Mouse (Mus musculus): Measurements from ENCODE around the gene Htr2c. TPM values are rescaled to one million over a fixed set of nuclear protein-coding genes. Genes with fewer than 3 reads are reported as not detected.

Gene Htr2c
- 0.20 and 0.78 TPM in 2 replicates for polyA plus RNA-seq (2016; fragmentation: Nextera tagmentation; extraction: Ambion mirVana)

- no peaks in the 10 kb centered on the region for H3K9me3 ChIP-seq
- H3K4me2 ChIP-seq (replicated peaks), result peak within 1 kb of the TSS; percentile 54
- peaks cover 39% of the 10 kb centered on the region for H3K27me3 ChIP-seq
- H3K4me3 ChIP-seq, result peak within 1 kb of the TSS; percentile 32
- H3K9ac ChIP-seq, result no peak within 1 kb of the TSS
- no peaks in the 10 kb centered on the region for H3K4me1 ChIP-seq
- 25% methylated on average over 27 of the region's 27 CpGs for WGBS
- ATAC-seq (ENCODE audit: insufficient number of reproducible peaks, insufficient read depth, low FRiP score, low TSS enrichment), result peak; percentile 64; the same call in 1 of the 2 replicates
- no peak within 1 kb of the TSS for H3K27ac ChIP-seq
- no peaks in the 10 kb centered on the region for H3K36me3 ChIP-seq
These were observed at the start of gene Htr2c for GRCm38 (mm10) chrX:146962258-146962913. Gene Htr2c, plus strand, starts transcription at chrX:146962513.

GRCm38 (mm10) chrX:146928251-146928650 is 34.1 kb upstream of the Htr2c start:
- no peaks in the 10 kb centered on the region for H3K4me1 ChIP-seq
- no peaks in the 10 kb centered on the region for H3K9me3 ChIP-seq
- no peak overlapping the region for H3K9ac ChIP-seq
- WGBS, result 70% methylated on average over 1 of the region's 1 CpGs
- no peaks in the 10 kb centered on the region for H3K27me3 ChIP-seq
- no peaks in the 10 kb centered on the region for H3K36me3 ChIP-seq
- H3K4me3 ChIP-seq, result no peak overlapping the region
- H3K27ac ChIP-seq, result no peak overlapping the region
- no peak overlapping the region for H3K4me2 ChIP-seq (replicated peaks)
- ATAC-seq (ENCODE audit: insufficient number of reproducible peaks, insufficient read depth, low FRiP score, low TSS enrichment), result no peak

GRCm38 (mm10) chrX:146936332-146936731 is 26.0 kb upstream of the Htr2c start:
- H3K27ac ChIP-seq, result no peak overlapping the region
- H3K4me1 ChIP-seq, result no peaks in the 10 kb centered on the region
- no peaks in the 10 kb centered on the region for H3K36me3 ChIP-seq
- ATAC-seq (ENCODE audit: insufficient number of reproducible peaks, insufficient read depth, low FRiP score, low TSS enrichment), result no peak
- no peak overlapping the region for H3K4me2 ChIP-seq (replicated peaks)
- no peaks in the 10 kb centered on the region for H3K27me3 ChIP-seq
- no peaks in the 10 kb centered on the region for H3K9me3 ChIP-seq
- H3K9ac ChIP-seq, result no peak overlapping the region
- no peak overlapping the region for H3K4me3 ChIP-seq

- no peak overlapping the region for H3K4me2 ChIP-seq (replicated peaks)
- no peak for ATAC-seq (ENCODE audit: insufficient number of reproducible peaks, insufficient read depth, low FRiP score, low TSS enrichment)
- no peaks in the 10 kb centered on the region for H3K4me1 ChIP-seq
- no peaks in the 10 kb centered on the region for H3K9me3 ChIP-seq
- H3K27me3 ChIP-seq, result no peaks in the 10 kb centered on the region
- H3K9ac ChIP-seq, result no peak overlapping the region
- 84% methylated on average over 2 of the region's 2 CpGs for WGBS
- no peak overlapping the region for H3K27ac ChIP-seq
- H3K4me3 ChIP-seq, result no peak overlapping the region
- no peaks in the 10 kb centered on the region for H3K36me3 ChIP-seq
These were observed 16.0 kb upstream of the Htr2c start for GRCm38 (mm10) chrX:146946216-146946886.

DNA sequence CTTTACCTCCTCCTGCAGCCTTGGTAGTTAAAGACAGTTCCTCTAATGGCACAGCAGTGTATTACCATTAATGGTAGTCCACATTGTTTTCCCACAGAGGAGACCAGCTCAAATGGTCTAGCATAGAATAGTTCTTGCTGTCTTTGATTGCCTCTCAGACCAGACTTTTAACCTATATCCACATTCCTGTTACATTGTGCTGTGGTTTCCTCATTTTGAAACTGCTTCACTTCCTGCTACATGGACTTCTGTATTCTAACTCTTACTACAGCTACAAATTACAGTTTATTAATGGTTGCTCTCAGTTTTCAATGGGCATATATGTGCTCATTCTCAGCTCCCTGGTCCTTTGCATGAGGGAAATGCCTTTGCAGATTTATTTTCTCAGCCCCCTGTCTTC is 15.3 kb upstream of the Htr2c start:
- no peak overlapping the region for H3K27ac ChIP-seq
- ATAC-seq (ENCODE audit: insufficient number of reproducible peaks, insufficient read depth, low FRiP score, low TSS enrichment), result no peak
- no peak overlapping the region for H3K9ac ChIP-seq
- no peaks in the 10 kb centered on the region for H3K27me3 ChIP-seq
- H3K4me1 ChIP-seq, result no peaks in the 10 kb centered on the region
- H3K4me3 ChIP-seq, result no peak overlapping the region
- H3K9me3 ChIP-seq, result no peaks in the 10 kb centered on the region
- no peaks in the 10 kb centered on the region for H3K36me3 ChIP-seq
- no peak overlapping the region for H3K4me2 ChIP-seq (replicated peaks)

DNA sequence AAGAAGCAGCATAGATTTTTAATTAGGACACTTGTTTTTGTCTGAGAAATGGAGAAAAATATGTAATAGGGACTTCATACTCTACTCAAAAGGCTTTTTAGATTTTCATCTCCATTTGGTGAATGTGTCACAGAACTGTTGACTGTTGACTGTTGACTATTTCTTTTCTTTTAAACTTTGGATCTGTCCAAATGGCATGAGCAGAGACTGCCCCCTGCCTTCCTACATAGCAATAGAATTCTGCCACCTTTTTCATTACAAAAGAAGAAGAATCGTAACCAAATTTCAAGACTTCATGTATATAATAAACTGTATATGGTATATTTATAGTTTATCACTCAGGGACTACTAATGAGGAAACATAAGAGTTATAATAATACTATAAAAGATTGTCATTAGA is 3.7 kb upstream of the Htr2c start:
- Histone ChIP-seq H3K4me1 (no peaks in the 10 kb centered on the region), H3K4me2 (replicated peaks) (no peak overlapping the region), H3K9me3 (no peaks in the 10 kb centered on the region), H3K4me3 (no peak overlapping the region), H3K36me3 (no peaks in the 10 kb centered on the region), H3K27me3 (peaks cover 32% of the 10 kb centered on the region), H3K27ac (no peak overlapping the region), H3K9ac (no peak overlapping the region)
- WGBS, result 71% methylated on average over 1 of the region's 1 CpGs
- no peak for ATAC-seq (ENCODE audit: insufficient number of reproducible peaks, insufficient read depth, low FRiP score, low TSS enrichment)

- Histone ChIP-seq H3K9ac (no peak overlapping the region), H3K4me1 (no peaks in the 10 kb centered on the region), H3K4me2 (replicated peaks) (no peak overlapping the region), H3K4me3 (no peak overlapping the region), H3K36me3 (no peaks in the 10 kb centered on the region), H3K27me3 (peaks cover 38% of the 10 kb centered on the region), H3K27ac (no peak overlapping the region), H3K9me3 (no peaks in the 10 kb centered on the region)
- WGBS, result 20% methylated on average over 10 of the region's 10 CpGs
- ATAC-seq (ENCODE audit: insufficient number of reproducible peaks, insufficient read depth, low FRiP score, low TSS enrichment), result no peak
These were observed 2.4 kb upstream of the Htr2c start for GRCm38 (mm10) chrX:146959960-146960359.

DNA sequence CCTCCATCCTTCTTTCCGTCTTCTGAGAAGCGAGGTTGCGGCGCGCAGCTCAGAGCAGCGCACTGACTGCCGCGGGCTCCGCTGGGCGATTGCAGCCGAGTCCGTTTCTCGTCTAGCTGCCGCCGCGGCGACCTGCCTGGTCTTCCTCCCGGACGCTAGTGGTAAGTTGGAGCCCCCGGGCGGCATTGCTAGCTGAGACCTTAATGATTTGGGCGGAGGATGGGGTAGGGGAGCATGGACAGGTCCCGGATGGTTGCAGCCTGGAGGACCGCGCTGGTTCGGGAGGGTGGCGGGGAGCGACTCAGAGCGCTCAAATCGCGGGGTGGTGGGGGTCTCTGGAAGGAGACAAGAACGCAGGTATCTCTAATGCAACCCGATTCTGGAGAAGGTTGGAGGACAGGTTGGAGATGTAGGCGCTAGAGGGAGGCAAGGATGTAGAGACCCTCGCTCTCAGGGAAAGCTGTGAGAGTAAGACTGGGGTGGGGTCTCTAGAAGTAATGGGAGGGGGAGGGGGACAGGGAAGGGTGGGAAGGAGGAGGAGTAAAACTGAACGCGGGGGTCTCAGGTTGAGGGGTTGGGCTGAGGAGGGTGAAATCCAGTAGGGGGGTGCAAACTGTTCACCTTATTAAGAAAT is 718 bp downstream of the Htr2c start:
- H3K4me3 ChIP-seq, result peak overlapping the region; percentile 32
- no peak overlapping the region for H3K27ac ChIP-seq
- H3K4me2 ChIP-seq (replicated peaks), result peak overlapping the region; percentile 54
- WGBS, result 19% methylated on average over 34 of the region's 37 CpGs
- no peak overlapping the region for H3K9ac ChIP-seq
- no peaks in the 10 kb centered on the region for H3K9me3 ChIP-seq
- ATAC-seq (ENCODE audit: insufficient number of reproducible peaks, insufficient read depth, low FRiP score, low TSS enrichment), result no peak
- no peaks in the 10 kb centered on the region for H3K4me1 ChIP-seq
- H3K36me3 ChIP-seq, result no peaks in the 10 kb centered on the region
- peaks cover 39% of the 10 kb centered on the region for H3K27me3 ChIP-seq

- H3K4me3 ChIP-seq, result no peak overlapping the region
- 58% methylated on average over 5 of the region's 5 CpGs for WGBS
- no peak overlapping the region for H3K27ac ChIP-seq
- no peaks in the 10 kb centered on the region for H3K27me3 ChIP-seq
- no peaks in the 10 kb centered on the region for H3K4me1 ChIP-seq
- H3K36me3 ChIP-seq, result no peaks in the 10 kb centered on the region
- no peaks in the 10 kb centered on the region for H3K9me3 ChIP-seq
- H3K4me2 ChIP-seq (replicated peaks), result no peak overlapping the region
- no peak for ATAC-seq (ENCODE audit: insufficient number of reproducible peaks, insufficient read depth, low FRiP score, low TSS enrichment)
- H3K9ac ChIP-seq, result no peak overlapping the region
These were observed 17.6 kb downstream of the Htr2c start for GRCm38 (mm10) chrX:146979931-146980330.

GRCm38 (mm10) chrX:147055730-147056129 is 93.4 kb downstream of the Htr2c start:
- no peak overlapping the region for H3K9ac ChIP-seq
- 25% methylated on average over 3 of the region's 3 CpGs for WGBS
- no peaks in the 10 kb centered on the region for H3K4me1 ChIP-seq
- H3K4me3 ChIP-seq, result no peak overlapping the region
- no peaks in the 10 kb centered on the region for H3K27me3 ChIP-seq
- no peak overlapping the region for H3K4me2 ChIP-seq (replicated peaks)
- ATAC-seq (ENCODE audit: insufficient number of reproducible peaks, insufficient read depth, low FRiP score, low TSS enrichment), result no peak
- no peaks in the 10 kb centered on the region for H3K9me3 ChIP-seq
- H3K36me3 ChIP-seq, result no peaks in the 10 kb centered on the region
- no peak overlapping the region for H3K27ac ChIP-seq

DNA sequence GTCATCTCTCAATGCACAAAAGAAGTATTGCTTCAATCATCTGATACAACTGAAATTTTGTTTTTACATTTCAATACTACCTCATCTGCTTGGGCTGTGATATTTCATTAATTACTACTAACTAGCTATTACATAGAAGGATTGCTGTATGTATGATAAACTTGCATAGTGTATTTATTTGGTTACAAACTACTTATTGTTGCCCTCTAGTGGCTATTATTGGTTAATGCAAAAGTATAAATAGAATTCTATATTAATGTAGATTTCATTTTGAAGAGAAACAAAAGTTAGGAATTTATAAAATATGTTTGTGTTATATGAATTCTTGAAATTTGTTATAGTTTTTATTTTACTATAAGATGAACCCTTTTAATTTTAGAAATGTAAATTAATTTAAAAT is 109.3 kb downstream of the Htr2c start:
- no peak overlapping the region for H3K9ac ChIP-seq
- H3K9me3 ChIP-seq, result no peaks in the 10 kb centered on the region
- no peaks in the 10 kb centered on the region for H3K27me3 ChIP-seq
- no peak overlapping the region for H3K27ac ChIP-seq
- no peaks in the 10 kb centered on the region for H3K4me1 ChIP-seq
- no peak overlapping the region for H3K4me2 ChIP-seq (replicated peaks)
- no peaks in the 10 kb centered on the region for H3K36me3 ChIP-seq
- no peak overlapping the region for H3K4me3 ChIP-seq
- no peak for ATAC-seq (ENCODE audit: insufficient number of reproducible peaks, insufficient read depth, low FRiP score, low TSS enrichment)

GRCm38 (mm10) chrX:147119155-147119554 is 156.8 kb downstream of the Htr2c start:
- Histone ChIP-seq H3K4me2 (replicated peaks) (no peak overlapping the region), H3K27ac (no peak overlapping the region), H3K27me3 (no peaks in the 10 kb centered on the region), H3K4me1 (no peaks in the 10 kb centered on the region), H3K36me3 (no peaks in the 10 kb centered on the region), H3K4me3 (no peak overlapping the region), H3K9ac (no peak overlapping the region), H3K9me3 (no peaks in the 10 kb centered on the region)
- 55% methylated on average over 1 of the region's 1 CpGs for WGBS
- no peak for ATAC-seq (ENCODE audit: insufficient number of reproducible peaks, insufficient read depth, low FRiP score, low TSS enrichment)

All from embryonic facial prominence, embryonic 12.5 days (tissue).